Mouse (Mus musculus) lung, embryonic 16.5 days (tissue): ENCODE results near the gene Hipk2. TPM values are rescaled to one million over a fixed set of nuclear protein-coding genes. Genes with fewer than 3 reads are reported as not detected.

Experiments
- ATAC-seq: fragments of 200-750 bp; cut with Nextera tagmentation; 2 replicates; pipeline ENCODE4 v1.8.0; 2017; ENCODE audit warnings: low read depth, mild to moderate bottlenecking, moderate library complexity
- H3K27ac ChIP-seq: fragments of 300-500 bp; sonication (generic); 2 replicates; pipeline ENCODE4 v1.5.1; 2014; ENCODE audit warnings: mild to moderate bottlenecking, control low read depth, low read length
- H3K27me3 ChIP-seq: fragments of 300-500 bp; sonication (generic); 2 replicates; pipeline ENCODE4 v1.6.1; 2014; ENCODE audit warnings: low read depth, low read length, mixed read lengths; ENCODE audit not compliant: control insufficient read depth, insufficient read depth
- H3K36me3 ChIP-seq: fragments of 300-500 bp; sonication (generic); 2 replicates; pipeline ENCODE4 v1.6.1; 2014; ENCODE audit warnings: low read length; ENCODE audit not compliant: control insufficient read depth, insufficient read depth
- H3K4me1 ChIP-seq: fragments of 300-500 bp; sonication (generic); replicated peaks from 2 replicates; pipeline ENCODE4 v1.6.1; 2014; ENCODE audit warnings: low read length, mixed read lengths; ENCODE audit not compliant: control insufficient read depth, insufficient read depth
- H3K4me2 ChIP-seq: fragments of 300-500 bp; sonication (generic); 2 replicates; pipeline ENCODE4 v1.6.1; 2014; ENCODE audit warnings: low read depth, low read length, control low read depth
- H3K4me3 ChIP-seq: fragments of 300-500 bp; sonication (generic); 2 replicates; pipeline ENCODE4 v1.5.1; 2014; ENCODE audit warnings: mild to moderate bottlenecking, low read length, control low read depth
- H3K9ac ChIP-seq: fragments of 300-500 bp; sonication (generic); 2 replicates; pipeline ENCODE4 v1.6.1; 2014; ENCODE audit warnings: low read length, control low read depth
- H3K9me3 ChIP-seq: fragments of 300-500 bp; sonication (generic); 2 replicates; pipeline ENCODE4 v1.6.1; 2016; ENCODE audit warnings: low read length; ENCODE audit not compliant: control insufficient read depth
- whole genome bisulfite sequencing: fragments of 180-500 bp; shearing (Covaris S2); extraction: QIAGEN DNeasy Blood & Tissue Kit; methylation state at CpG from one replicate; pipeline ENCODE4 v1.1.7; 2014; 5-methylcytosine and 5-hydroxymethylcytosine counted together
- polyA plus RNA-seq: library from polyadenylated mRNA; unstranded; fragments of >200 nt; fragmentation: Nextera tagmentation; extraction: Ambion mirVana; gene quantifications from 2 replicates; pipeline ENCODE4 v1.2.1, GENCODE M21; 2015

Gene Hipk2
- polyA plus RNA-seq, 1 experiment from 2014 or later, result 19.8 TPM

- ATAC-seq, result no peak
- no peak overlapping the region for H3K27ac ChIP-seq
- no peak overlapping the region for H3K4me2 ChIP-seq
- H3K9me3 ChIP-seq, result no peaks in the 10 kb centered on the region
- H3K36me3 ChIP-seq, result no peaks in the 10 kb centered on the region
- no peaks in the 10 kb centered on the region for H3K27me3 ChIP-seq
- no peak overlapping the region for H3K9ac ChIP-seq
- H3K4me3 ChIP-seq, result no peak overlapping the region
- WGBS, result 33% methylated on average over 1 of the region's 1 CpGs
- peaks cover 35% of the 10 kb centered on the region for H3K4me1 ChIP-seq
Observed at GRCm38 (mm10) chr6:38847447-38847846, 28.5 kb downstream of the Hipk2 start.

- Histone ChIP-seq H3K4me3 (no peak overlapping the region), H3K36me3 (no peaks in the 10 kb centered on the region), H3K9ac (no peak overlapping the region), H3K4me2 (no peak overlapping the region), H3K9me3 (no peaks in the 10 kb centered on the region), H3K27ac (no peak overlapping the region), H3K4me1 (peaks cover 35% of the 10 kb centered on the region), H3K27me3 (no peaks in the 10 kb centered on the region)
- 42% methylated on average over 6 of the region's 6 CpGs for WGBS
- ATAC-seq, result peak; percentile 31; the same call in 1 of the 2 replicates
Observed at GRCm38 (mm10) chr6:38846330-38847195, 29.4 kb downstream of the Hipk2 start.

GRCm38 (mm10) chr6:38845876-38846275 lies 30.1 kb downstream of the Hipk2 start:
- no peak overlapping the region for H3K27ac ChIP-seq
- H3K4me1 ChIP-seq, result peaks cover 35% of the 10 kb centered on the region

GRCm38 (mm10) chr6:38845117-38845516 lies 30.8 kb downstream of the Hipk2 start:
- Histone ChIP-seq H3K9me3 (no peaks in the 10 kb centered on the region), H3K9ac (no peak overlapping the region), H3K4me3 (no peak overlapping the region), H3K4me2 (no peak overlapping the region), H3K36me3 (no peaks in the 10 kb centered on the region), H3K27me3 (no peaks in the 10 kb centered on the region), H3K27ac (no peak overlapping the region), H3K4me1 (peaks cover 35% of the 10 kb centered on the region)
- 58% methylated on average over 1 of the region's 1 CpGs for WGBS
- ATAC-seq, result no peak

More at GRCm38 (mm10) chr6:38845876-38846275, 30.1 kb downstream of the Hipk2 start:
- WGBS, result 55% methylated on average over 5 of the region's 5 CpGs
- Histone ChIP-seq H3K4me3 (no peak overlapping the region), H3K9ac (no peak overlapping the region), H3K27me3 (no peaks in the 10 kb centered on the region), H3K9me3 (no peaks in the 10 kb centered on the region), H3K4me2 (no peak overlapping the region), H3K36me3 (no peaks in the 10 kb centered on the region)
- no peak for ATAC-seq

GRCm38 (mm10) chr6:38841551-38841950 lies 34.4 kb downstream of the Hipk2 start:
- Histone ChIP-seq H3K9ac (no peak overlapping the region), H3K4me2 (no peak overlapping the region), H3K36me3 (no peaks in the 10 kb centered on the region), H3K27ac (no peak overlapping the region), H3K4me3 (no peak overlapping the region), H3K9me3 (no peaks in the 10 kb centered on the region), H3K27me3 (no peaks in the 10 kb centered on the region), H3K4me1 (peaks cover 18% of the 10 kb centered on the region)
- ATAC-seq, result no peak
- WGBS, result 79% methylated on average over 3 of the region's 3 CpGs

- H3K36me3 ChIP-seq, result no peaks in the 10 kb centered on the region
- 78% methylated on average over 1 of the region's 1 CpGs for WGBS
- no peak overlapping the region for H3K4me2 ChIP-seq
- no peak overlapping the region for H3K4me3 ChIP-seq
- ATAC-seq, result no peak
- H3K27me3 ChIP-seq, result no peaks in the 10 kb centered on the region
- no peak overlapping the region for H3K9ac ChIP-seq
- no peak overlapping the region for H3K27ac ChIP-seq
- H3K9me3 ChIP-seq, result no peaks in the 10 kb centered on the region
- H3K4me1 ChIP-seq, result peaks cover 10% of the 10 kb centered on the region
Observed at GRCm38 (mm10) chr6:38840780-38841179, 35.2 kb downstream of the Hipk2 start.

- 80% methylated on average over 2 of the region's 2 CpGs for WGBS
- H3K4me3 ChIP-seq, result no peak overlapping the region
- no peak overlapping the region for H3K9ac ChIP-seq
- H3K9me3 ChIP-seq, result no peaks in the 10 kb centered on the region
- no peak for ATAC-seq
- no peak overlapping the region for H3K27ac ChIP-seq
- no peaks in the 10 kb centered on the region for H3K36me3 ChIP-seq
- no peak overlapping the region for H3K4me2 ChIP-seq
- H3K4me1 ChIP-seq, result peaks cover 7% of the 10 kb centered on the region; the same call in 1 of the 2 replicates
- H3K27me3 ChIP-seq, result no peaks in the 10 kb centered on the region
Observed at GRCm38 (mm10) chr6:38840380-38840779, 35.6 kb downstream of the Hipk2 start.

- Histone ChIP-seq H3K4me1 (0 out of 2 replicates have a peak, but pooled peaks cover 2% of the 10 kb centered on the region), H3K27me3 (no peaks in the 10 kb centered on the region), H3K9me3 (no peaks in the 10 kb centered on the region), H3K4me3 (no peak overlapping the region), H3K36me3 (no peaks in the 10 kb centered on the region), H3K27ac (no peak overlapping the region), H3K9ac (no peak overlapping the region), H3K4me2 (no peak overlapping the region)
- ATAC-seq, result no peak
- WGBS, result 58% methylated on average over 4 of the region's 4 CpGs
Observed at GRCm38 (mm10) chr6:38839891-38840290, 36.1 kb downstream of the Hipk2 start.

GRCm38 (mm10) chr6:38838061-38838460 lies 37.9 kb downstream of the Hipk2 start:
- H3K36me3 ChIP-seq, result no peaks in the 10 kb centered on the region
- H3K4me3 ChIP-seq, result no peak overlapping the region
- no peaks in the 10 kb centered on the region for H3K9me3 ChIP-seq
- H3K27ac ChIP-seq, result no peak overlapping the region
- no peak overlapping the region for H3K4me2 ChIP-seq
- ATAC-seq, result no peak
- H3K4me1 ChIP-seq, result 0 out of 2 replicates have a peak, but pooled peaks cover 2% of the 10 kb centered on the region
- no peaks in the 10 kb centered on the region for H3K27me3 ChIP-seq
- WGBS, result 73% methylated on average over 4 of the region's 4 CpGs
- H3K9ac ChIP-seq, result no peak overlapping the region
